Mouse (Mus musculus) left cerebral cortex, adult 6 months (tissue): ENCODE results near the gene Rplp0. TPM values are rescaled to one million over a fixed set of nuclear protein-coding genes. Genes with fewer than 3 reads are reported as not detected.

Source experiments
- long read RNA-seq, 2 experiments: library from polyadenylated mRNA; unstranded; transcript quantifications; one replicate each; pipeline ENCODE4 v2.0.0; 2019 to 2020
- polyA plus RNA-seq: library from polyadenylated mRNA; unstranded; fragments of <200 nt; fragmentation: Nextera tagmentation; gene quantifications from 2 replicates; pipeline ENCODE4 v1.2.3, GENCODE M21; 2021

Rplp0 gene
- polyA plus RNA-seq: 640 and 793 TPM in 2 replicates
- long read RNA-seq, experiment 1, transcript Rplp0-201 (7 exons, 1,358 nt): major isoform, 1,231 of 1,341 reads
- long read RNA-seq, experiment 1, partial matches to known transcripts: 87 of 1,341 reads
- long read RNA-seq, experiment 1, other reads (novel, unspliced or antisense): 23 of 1,341 reads
- long read RNA-seq, experiment 2, transcript Rplp0-201 (7 exons, 1,358 nt): major isoform, 661 of 805 reads
- long read RNA-seq, experiment 2, partial matches to known transcripts: 138 of 805 reads
- long read RNA-seq, experiment 2, other reads (novel, unspliced or antisense): 6 of 805 reads

DNA sequence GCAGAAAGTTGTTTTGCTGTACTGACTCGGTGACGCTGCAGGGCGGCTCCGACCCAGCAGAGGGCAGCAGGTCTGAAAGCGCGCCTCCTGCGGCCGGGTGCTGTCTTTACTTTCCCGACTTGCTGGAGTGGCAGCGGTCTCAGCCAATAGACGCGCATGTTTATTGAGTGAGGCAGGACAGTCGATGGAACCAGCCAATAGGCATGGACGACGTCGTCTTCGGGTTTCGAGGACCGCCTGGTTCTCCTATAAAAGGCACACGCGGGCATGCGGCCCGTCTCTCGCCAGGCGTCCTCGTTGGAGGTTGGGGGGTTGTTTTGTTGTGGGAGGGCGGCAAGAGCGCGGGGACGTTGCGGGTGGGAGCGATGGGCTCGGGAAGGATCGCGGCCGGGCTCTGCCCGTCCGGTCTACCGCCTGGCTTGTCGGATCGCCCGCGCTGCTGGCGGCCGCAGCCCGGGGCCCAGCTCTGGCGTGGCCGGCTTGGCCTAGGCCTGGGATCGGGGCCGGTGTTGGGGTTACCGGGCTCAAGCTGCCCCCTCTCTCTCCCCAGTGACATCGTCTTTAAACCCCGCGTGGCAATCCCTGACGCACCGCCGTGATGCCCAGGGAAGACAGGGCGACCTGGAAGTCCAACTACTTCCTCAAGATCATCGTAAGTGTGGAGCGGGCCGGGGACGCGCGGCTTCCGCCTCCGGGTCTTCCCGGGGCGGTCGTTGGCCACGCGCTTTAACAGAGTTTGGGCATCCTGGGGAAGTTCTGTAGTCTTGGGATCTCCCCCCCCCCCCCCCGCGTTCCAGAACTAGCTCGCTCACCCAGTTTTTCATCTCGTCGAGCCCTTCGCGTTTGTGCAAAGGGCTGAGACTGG, at the start of gene Rplp0:
Gene Rplp0, plus strand, starts transcription at position 231 of the 865 bp plus-strand sequence.

GRCm38 (mm10) chr5:115564737-115565393, 5.6 kb downstream of the Rplp0 start, which contains the start of gene Gcn1l1:
Gene Gcn1l1 (plus strand): TSS chr5:115565254.

Other genes starting within 250 kb of the Rplp0 start
- 32.5 and 32.9 TPM in 2 replicates for gene Srsf9, start 232.3 kb upstream of the Rplp0 start, polyA plus RNA-seq
- gene Gatc, start 218.3 kb upstream of the Rplp0 start, polyA plus RNA-seq: 18.1 and 25.7 TPM in 2 replicates
- gene Triap1, start 218.2 kb upstream of the Rplp0 start, polyA plus RNA-seq: 44.5 and 49.4 TPM in 2 replicates
- 2,696 and 2,945 TPM in 2 replicates for gene Cox6a1, start 210.5 kb upstream of the Rplp0 start, polyA plus RNA-seq
- gene Msi1, start 129.9 kb upstream of the Rplp0 start, polyA plus RNA-seq: 4.7 and 17.8 TPM in 2 replicates
- not detected in 2 replicates for gene Pla2g1b, start 93.2 kb upstream of the Rplp0 start, polyA plus RNA-seq
- gene Sirt4, start 74.7 kb upstream of the Rplp0 start, polyA plus RNA-seq: 6.8 and 8.8 TPM in 2 replicates
- gene Pxn, start 52.8 kb upstream of the Rplp0 start, polyA plus RNA-seq: 3.8 and 8.2 TPM in 2 replicates
- gene Gcn1l1, start 5.8 kb downstream of the Rplp0 start, polyA plus RNA-seq: 15.5 and 19.1 TPM in 2 replicates
- 7.6 and 10.2 TPM in 2 replicates for gene Rab35, start 72.4 kb downstream of the Rplp0 start, polyA plus RNA-seq
- gene Bicdl1, start 172.2 kb downstream of the Rplp0 start, polyA plus RNA-seq: 16.0 and 19.4 TPM in 2 replicates